Comparison of ENCODE assay signal across 30 mouse cellular contexts in the genomic region with DNA sequence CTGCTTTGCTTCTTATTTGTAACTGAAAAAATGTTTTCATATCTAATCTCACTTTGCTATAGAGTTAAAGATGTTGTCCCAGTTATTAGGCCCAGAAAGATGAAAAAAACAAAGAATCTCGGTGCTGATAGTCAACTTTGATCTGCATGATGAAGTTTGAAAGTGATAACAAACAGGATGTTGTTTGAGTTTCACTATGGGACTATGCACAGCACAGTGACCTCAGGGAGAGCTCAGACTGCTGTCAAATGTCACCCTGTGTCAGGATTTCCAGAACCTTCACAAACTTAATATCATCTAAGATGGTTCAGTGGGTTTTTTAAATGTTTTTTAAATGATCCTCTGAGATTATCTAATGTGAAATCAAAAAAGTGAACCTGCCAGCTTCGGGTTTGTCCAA. TPM values are rescaled to one million over a fixed set of nuclear protein-coding genes. Genes with fewer than 3 reads are reported as not detected.
"Had no signal": no experiment of that assay in that cellular context is flagged by ENCODE, and none has a peak within 500 bp of the region (broad histone marks: within the 10 kb centered on the region; RNA-seq: fewer than 3 reads in every experiment).

No protein-coding gene starts in this region.

- H3K4me2 ChIP-seq: heart, embryonic 11.5 days; hindbrain, embryonic 12.5 days; hindbrain, embryonic 14.5 days; intestine, embryonic 15.5 days; limb, embryonic 13.5 days; limb, embryonic 15.5 days; liver, embryonic 11.5 days; liver, embryonic 13.5 days; liver, embryonic 15.5 days had no signal

- H3K4me3 ChIP-seq: heart, adult 2 months; hindbrain, embryonic 10.5 days; hindbrain, embryonic 12.5 days; intestine, embryonic 15.5 days; limb, embryonic 13.5 days; limb, embryonic 15.5 days; liver, embryonic 13.5 days; liver, embryonic 15.5 days had no signal

- H3K27me3 ChIP-seq: hindbrain, embryonic 12.5 days; intestine, embryonic 15.5 days; limb, embryonic 13.5 days; limb, embryonic 15.5 days; liver, embryonic 13.5 days; liver, embryonic 15.5 days had no signal

- DNase-seq: gastrocnemius, postnatal 14 days; gastrocnemius, postnatal 36 days; heart, adult 11 months; heart, adult 2 months; heart, postnatal 10 days; heart, postnatal 4 days; kidney, adult 18-20 months; kidney, adult 8-10 months; kidney, postnatal 10 days; kidney, postnatal 25 days; kidney, postnatal 4 days; layer of hippocampus, adult 9-11 months; layer of hippocampus, postnatal 36 days; left cerebral cortex, postnatal 4 days; liver, embryonic 13.5 days had no signal

- H3K9me3 ChIP-seq: hindbrain, embryonic 10.5 days; hindbrain, embryonic 12.5 days; intestine, embryonic 15.5 days; limb, embryonic 13.5 days; limb, embryonic 15.5 days; liver, embryonic 13.5 days; liver, embryonic 15.5 days had no signal

- H3K4me1 ChIP-seq: hindbrain, embryonic 10.5 days; hindbrain, embryonic 12.5 days; intestine, embryonic 15.5 days; limb, embryonic 13.5 days; limb, embryonic 15.5 days; liver, embryonic 13.5 days; liver, embryonic 15.5 days had no signal

- H3K9ac ChIP-seq: hindbrain, embryonic 12.5 days; hindbrain, embryonic 14.5 days; intestine, embryonic 15.5 days; limb, embryonic 13.5 days; limb, embryonic 15.5 days; liver, embryonic 13.5 days; liver, embryonic 15.5 days had no signal

- H3K27ac ChIP-seq: heart, adult 2 months; hindbrain, embryonic 10.5 days; hindbrain, embryonic 12.5 days; hindbrain, embryonic 14.5 days; intestine, embryonic 15.5 days; limb, embryonic 13.5 days; limb, embryonic 15.5 days; liver, embryonic 13.5 days; liver, embryonic 15.5 days had no signal

- ATAC-seq: hindbrain, embryonic 16.5 days; intestine, embryonic 15.5 days; intestine, postnatal 0 days had no signal

- H3K36me3 ChIP-seq: hindbrain, embryonic 10.5 days; hindbrain, embryonic 12.5 days; intestine, embryonic 15.5 days; limb, embryonic 13.5 days; limb, embryonic 15.5 days; liver, embryonic 13.5 days; liver, embryonic 15.5 days had no signal

RNA-seq across cellular contexts. Expression of gene Agr3, which starts 2.4 kb away (rescaled TPM):
- polyA plus RNA-seq: heart, embryonic 11.5 days; heart, embryonic 14.5 days; hindbrain, embryonic 10.5 days; hindbrain, embryonic 12.5 days; intestine, embryonic 15.5 days; kidney, embryonic 14.5 days; kidney, embryonic 16.5 days; limb, embryonic 11.5 days; limb, embryonic 13.5 days; limb, embryonic 15.5 days; liver, embryonic 11.5 days; liver, embryonic 13.5 days; liver, embryonic 15.5 days had no signal
